Comparison of ENCODE assay signal across 8 mouse cellular contexts in the genomic region with DNA sequence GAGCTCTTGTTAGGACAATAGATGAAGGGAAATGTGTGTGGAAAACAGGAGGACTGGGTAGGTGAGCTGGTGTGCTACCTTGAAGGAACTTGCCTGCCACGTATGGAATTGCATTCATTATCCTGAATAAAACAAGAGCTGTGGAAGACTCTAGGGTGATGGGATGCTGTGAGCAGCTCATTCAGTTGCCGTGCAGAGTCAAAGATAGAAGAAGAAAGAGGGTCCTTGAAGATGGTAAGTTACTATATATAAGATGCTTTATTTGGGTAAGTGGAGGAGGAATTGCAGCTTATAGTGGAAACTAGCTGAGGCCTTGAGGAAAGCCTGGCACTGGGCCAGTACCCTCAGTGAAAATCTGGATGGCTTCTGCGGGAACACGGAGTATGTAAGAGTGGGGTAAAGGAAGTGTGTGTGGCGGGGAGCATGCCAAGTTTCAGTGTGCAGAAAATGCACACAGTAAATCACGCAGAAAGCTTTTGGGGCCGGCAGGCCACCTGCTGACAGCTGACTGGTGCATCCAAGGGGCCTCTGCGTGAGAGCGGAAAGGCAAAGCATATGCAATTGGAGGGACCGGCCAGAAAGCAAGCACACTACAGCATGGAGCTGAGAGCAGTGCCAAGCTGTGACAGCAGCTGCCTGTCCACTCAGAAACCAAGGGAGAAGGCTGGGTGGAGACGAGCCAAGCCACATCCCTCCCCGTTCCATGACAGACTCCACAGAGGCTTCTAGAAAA.
DNase-seq lines count a peak whose midpoint lies in the region; ATAC-seq lines count a peak whose summit lies in the region.

No protein-coding gene starts in this region.

- H3K4me1 ChIP-seq in heart, embryonic 12.5 days (replicated peaks), result peaks cover 24% of the 10 kb centered on the region
- peaks cover 2% of the 10 kb centered on the region; the same call in 1 of the 2 replicates for H3K4me1 ChIP-seq in heart, embryonic 10.5 days
- H3K4me1 ChIP-seq in intestine, embryonic 15.5 days (replicated peaks), result peaks cover 7% of the 10 kb centered on the region; the same call in 1 of the 2 replicates
- peaks cover 12% of the 10 kb centered on the region for H3K4me1 ChIP-seq in limb, embryonic 15.5 days

- peak; percentile 63; the same call in 1 of the 2 replicates for ATAC-seq in heart, embryonic 12.5 days (ENCODE audit: insufficient number of reproducible peaks, low FRiP score)
- ATAC-seq in intestine, embryonic 15.5 days, result peak; percentile 84
- peak; percentile 87 for ATAC-seq in limb, embryonic 15.5 days (ENCODE audit: insufficient number of reproducible peaks, low FRiP score, low TSS enrichment, low read depth)

- H3K4me2 ChIP-seq in heart, embryonic 12.5 days, result peak overlapping the region; percentile 26; the same call in 1 of the 2 replicates
- no peak overlapping the region; the same call in 1 of the 2 replicates for H3K4me2 ChIP-seq in intestine, embryonic 15.5 days (replicated peaks)
- peak overlapping the region; percentile 38 for H3K4me2 ChIP-seq in limb, embryonic 15.5 days

- H3K9ac ChIP-seq in heart, embryonic 12.5 days, result 0 out of 2 replicates have a peak overlapping the region, but pooled peaks have one; percentile 30
- no peak overlapping the region for H3K9ac ChIP-seq in intestine, embryonic 15.5 days
- no peak overlapping the region for H3K9ac ChIP-seq in limb, embryonic 15.5 days

- no peaks in the 10 kb centered on the region for H3K9me3 ChIP-seq in heart, embryonic 12.5 days (replicated peaks)
- H3K9me3 ChIP-seq in heart, embryonic 10.5 days, result no peaks in the 10 kb centered on the region
- no peaks in the 10 kb centered on the region for H3K9me3 ChIP-seq in intestine, embryonic 15.5 days
- H3K9me3 ChIP-seq in limb, embryonic 15.5 days, result no peaks in the 10 kb centered on the region

- no peaks in the 10 kb centered on the region for H3K27me3 ChIP-seq in heart, embryonic 12.5 days (replicated peaks)
- H3K27me3 ChIP-seq in heart, embryonic 10.5 days (ENCODE audit: insufficient read depth, poor library complexity, severe bottlenecking), result no peaks in the 10 kb centered on the region
- no peaks in the 10 kb centered on the region for H3K27me3 ChIP-seq in intestine, embryonic 15.5 days (replicated peaks)
- H3K27me3 ChIP-seq in limb, embryonic 15.5 days, result no peaks in the 10 kb centered on the region

- WGBS in heart, embryonic 12.5 days, result 43% methylated on average over 12 of the region's 12 CpGs
- 71% methylated on average over 12 of the region's 12 CpGs for WGBS in heart, embryonic 10.5 days
- 43% methylated on average over 12 of the region's 12 CpGs for WGBS in intestine, embryonic 15.5 days
- WGBS in limb, embryonic 15.5 days, result 29% methylated on average over 12 of the region's 12 CpGs

- no peak overlapping the region for H3K4me3 ChIP-seq in heart, embryonic 12.5 days
- no peak overlapping the region for H3K4me3 ChIP-seq in heart, embryonic 10.5 days
- no peak overlapping the region for H3K4me3 ChIP-seq in intestine, embryonic 15.5 days (replicated peaks)
- H3K4me3 ChIP-seq in limb, embryonic 15.5 days, result no peak overlapping the region

- no peak for DNase-seq in heart, embryonic 10.5 days (ENCODE audit: low spot score)
- peak; percentile 5 for DNase-seq in adipocyte (ENCODE audit: low spot score)
- DNase-seq in cerebellum, postnatal 25 days, result peak; percentile 85
- DNase-seq in right cerebral cortex, postnatal 25 days, result peak; percentile 66
- no peak for DNase-seq in spleen, postnatal 4 days (ENCODE audit: low spot score in 2 of 2)

- H3K36me3 ChIP-seq in heart, embryonic 12.5 days, result no peaks in the 10 kb centered on the region
- H3K36me3 ChIP-seq in heart, embryonic 10.5 days, result no peaks in the 10 kb centered on the region
- H3K36me3 ChIP-seq in intestine, embryonic 15.5 days, result no peaks in the 10 kb centered on the region
- no peaks in the 10 kb centered on the region for H3K36me3 ChIP-seq in limb, embryonic 15.5 days

- H3K27ac ChIP-seq in heart, embryonic 12.5 days (ENCODE audit: poor library complexity, severe bottlenecking), result peak overlapping the region; percentile 27; the same call in 1 of the 2 replicates
- no peak overlapping the region for H3K27ac ChIP-seq in heart, embryonic 10.5 days
- 0 out of 2 replicates have a peak overlapping the region, but pooled peaks have one; percentile 0 for H3K27ac ChIP-seq in intestine, embryonic 15.5 days
- H3K27ac ChIP-seq in limb, embryonic 15.5 days, result peak overlapping the region; percentile 44

Comparison
In these comparisons a context has a peak if more than half of its experiments do, and no peak if none do; other contexts are left out.
1. DNase-seq: peak in adipocyte (single experiment), cerebellum, postnatal 25 days (2 of 2) and right cerebral cortex, postnatal 25 days (single experiment); none in heart, embryonic 10.5 days (single experiment) and spleen, postnatal 4 days (0 of 2).
2. Peak in every context shown above with its lines, with median percentiles within 50 percentile points of each other: ATAC-seq.